Mouse (Mus musculus) CH12.LX (cell line): ENCODE data around the gene Pitx2. TPM values are rescaled to one million over a fixed set of nuclear protein-coding genes. Genes with fewer than 3 reads are reported as not detected.

ENCODE experiments used
- DNase-seq: peaks from one replicate; pipeline ENCODE4 v3.0.0-alpha.2; 2013; ENCODE audit errors: extremely low read depth
- H3K27ac ChIP-seq: 2 replicates; pipeline ENCODE4 v1.5.1; 2012; ENCODE audit warnings: low read depth, mild to moderate bottlenecking, control low read depth, moderate library complexity; ENCODE audit not compliant: insufficient read depth
- H3K27me3 ChIP-seq: replicated peaks from 2 replicates; pipeline ENCODE3; 2012; ENCODE audit warnings: inconsistent platforms
- H3K36me3 ChIP-seq, 2 experiments: replicated peaks in 1 of 2; 2 replicates each; pipeline versions ENCODE3 to v1.6.1; 2012; ENCODE audit warnings: inconsistent platforms in 1 of 2, low read length in 1 of 2, mild to moderate bottlenecking in 1 of 2, mixed read lengths in 1 of 2, moderate library complexity in 1 of 2; ENCODE audit not compliant: control insufficient read depth in 1 of 2, insufficient read depth in 1 of 2
- H3K4me1 ChIP-seq, 2 experiments: 2 replicates each; pipeline ENCODE4 v1.6.1; 2012; ENCODE audit warnings: inconsistent platforms in 1 of 2, moderate library complexity in 1 of 2; ENCODE audit not compliant: insufficient read depth in 2 of 2, control insufficient read depth in 1 of 2
- H3K4me2 ChIP-seq: 2 replicates; pipeline ENCODE4 v1.6.1; 2012; ENCODE audit warnings: low read depth, mild to moderate bottlenecking, control low read depth; ENCODE audit not compliant: poor library complexity, insufficient read depth, severe bottlenecking
- H3K4me3 ChIP-seq, 3 experiments: fragments of 150-350 bp in 1 of 3; sonication (generic) in 1 of 3; replicated peaks in 1 of 3; 2 replicates each; pipeline versions ENCODE3 to v1.5.1; 2011 to 2012; ENCODE audit warnings: low read depth in 2 of 3, low read length in 2 of 3, mild to moderate bottlenecking in 2 of 3, moderate library complexity in 2 of 3, control low read depth in 1 of 3, improper control_type of control experiment in 1 of 3, inconsistent platforms in 1 of 3, mixed read lengths in 1 of 3; ENCODE audit not compliant: poor library complexity in 1 of 3
- H3K79me2 ChIP-seq: replicated peaks from 2 replicates; pipeline ENCODE4 v1.6.1; 2012; ENCODE audit warnings: mild to moderate bottlenecking, moderate library complexity; ENCODE audit not compliant: control insufficient read depth, poor library complexity, insufficient read depth, severe bottlenecking; ENCODE audit errors: extremely low read depth
- H3K9ac ChIP-seq: 2 replicates; pipeline ENCODE4 v1.6.1; 2012; ENCODE audit warnings: low read depth, mild to moderate bottlenecking, control low read depth, moderate library complexity; ENCODE audit not compliant: insufficient read depth
- H3K9me3 ChIP-seq: replicated peaks from 2 replicates; pipeline ENCODE3; 2012; ENCODE audit warnings: low read length, inconsistent platforms, mixed read lengths
- CHD1 ChIP-seq: IDR thresholded peaks from 2 replicates; pipeline ENCODE4 v1.6.1; 2012; ENCODE audit warnings: low read depth, low read length, improper control_type of control experiment, inconsistent platforms
- CHD2 ChIP-seq: IDR thresholded peaks from 2 replicates; pipeline ENCODE4 v1.6.1; 2011; ENCODE audit warnings: low read length, improper control_type of control experiment
- CTCF ChIP-seq, 2 experiments: IDR thresholded peaks in 1 of 2; conservative IDR thresholded peaks in 1 of 2; 2 replicates each; pipeline ENCODE4 v1.5.1; 2011 to 2012; ENCODE audit warnings: low read depth in 2 of 2, low read length in 2 of 2, improper control_type of control experiment in 1 of 2, inconsistent platforms in 1 of 2, mild to moderate bottlenecking in 1 of 2, moderate library complexity in 1 of 2
- ELF1 ChIP-seq: IDR thresholded peaks from 2 replicates; pipeline ENCODE4 v1.6.1; 2014; ENCODE audit warnings: low read depth, mild to moderate bottlenecking, inconsistent platforms, low read length, improper control_type of control experiment
- ETS1 ChIP-seq: conservative IDR thresholded peaks from 2 replicates; pipeline ENCODE4 v1.6.1; 2012; ENCODE audit warnings: low read depth, mild to moderate bottlenecking, inconsistent platforms, low read length, improper control_type of control experiment, moderate library complexity
- GABPA ChIP-seq: IDR thresholded peaks from 2 replicates; pipeline ENCODE4 v1.6.1; 2012; ENCODE audit warnings: low read depth, low read length, improper control_type of control experiment, inconsistent platforms; ENCODE audit not compliant: insufficient replicate concordance
- HCFC1 ChIP-seq: IDR thresholded peaks from 2 replicates; pipeline ENCODE4 v1.6.1; 2012; ENCODE audit warnings: low read depth, mild to moderate bottlenecking, inconsistent platforms, low read length, improper control_type of control experiment
- IRF4 ChIP-seq: IDR thresholded peaks from 2 replicates; pipeline ENCODE4 v1.6.1; 2014; ENCODE audit warnings: low read depth, mild to moderate bottlenecking, inconsistent platforms, low read length, improper control_type of control experiment
- KAT2A ChIP-seq: IDR thresholded peaks from 2 replicates; pipeline ENCODE4 v1.6.1; 2012; ENCODE audit warnings: low read length, improper control_type of control experiment, inconsistent platforms; ENCODE audit not compliant: insufficient replicate concordance
- MAFK ChIP-seq: IDR thresholded peaks from 2 replicates; pipeline ENCODE4 v1.6.1; 2011; ENCODE audit warnings: low read length, improper control_type of control experiment; ENCODE audit not compliant: insufficient replicate concordance
- MAX ChIP-seq: IDR thresholded peaks from 2 replicates; pipeline ENCODE4 v1.6.1; 2011; ENCODE audit warnings: low read length, improper control_type of control experiment
- MAZ ChIP-seq: IDR thresholded peaks from 2 replicates; pipeline ENCODE4 v1.6.1; 2012; ENCODE audit warnings: low read depth, mild to moderate bottlenecking, inconsistent platforms, low read length, improper control_type of control experiment, moderate library complexity
- MEF2A ChIP-seq: IDR thresholded peaks from 2 replicates; pipeline ENCODE4 v1.6.1; 2014; ENCODE audit warnings: low read depth, mild to moderate bottlenecking, inconsistent platforms, low read length, improper control_type of control experiment, borderline replicate concordance
- MXI1 ChIP-seq: IDR thresholded peaks from 2 replicates; pipeline ENCODE4 v1.6.1; 2011; ENCODE audit warnings: mild to moderate bottlenecking, low read depth, low read length, improper control_type of control experiment
- MYC ChIP-seq: IDR thresholded peaks from 2 replicates; pipeline ENCODE4 v1.6.1; 2011; ENCODE audit warnings: low read depth, mild to moderate bottlenecking, improper control_type of control experiment, low read length
- NELFE ChIP-seq: IDR thresholded peaks from 2 replicates; pipeline ENCODE4 v1.6.1; 2011; ENCODE audit warnings: low read depth, low read length, improper control_type of control experiment
- NRF1 ChIP-seq: IDR thresholded peaks from 2 replicates; pipeline ENCODE4 v1.6.1; 2014; ENCODE audit warnings: low read depth, mild to moderate bottlenecking, inconsistent platforms, low read length, improper control_type of control experiment, moderate library complexity
- PAX5 ChIP-seq: IDR thresholded peaks from 2 replicates; pipeline ENCODE4 v1.6.1; 2012; ENCODE audit warnings: low read length, inconsistent platforms, mixed read lengths
- POLR2AphosphoS2 ChIP-seq: IDR thresholded peaks from 2 replicates; pipeline ENCODE4 v1.6.1; 2011; ENCODE audit warnings: low read depth, low read length, improper control_type of control experiment
- RAD21 ChIP-seq: IDR thresholded peaks from 2 replicates; pipeline ENCODE4 v1.6.1; 2011; ENCODE audit warnings: low read depth, mild to moderate bottlenecking, low read length, improper control_type of control experiment, moderate library complexity
- RCOR1 ChIP-seq: conservative IDR thresholded peaks from 2 replicates; pipeline ENCODE4 v1.6.1; 2012; ENCODE audit warnings: low read depth, mild to moderate bottlenecking, inconsistent platforms, low read length, improper control_type of control experiment
- SIN3A ChIP-seq: IDR thresholded peaks from 2 replicates; pipeline ENCODE4 v1.6.1; 2012; ENCODE audit warnings: low read length, improper control_type of control experiment, inconsistent platforms
- SMC3 ChIP-seq: IDR thresholded peaks from 2 replicates; pipeline ENCODE4 v1.6.1; 2011; ENCODE audit warnings: low read depth, low read length, improper control_type of control experiment
- TBP ChIP-seq: conservative IDR thresholded peaks from 2 replicates; pipeline ENCODE4 v1.6.1; 2011; ENCODE audit warnings: low read depth, low read length, improper control_type of control experiment
- TCF12 ChIP-seq: IDR thresholded peaks from 2 replicates; pipeline ENCODE4 v1.6.1; 2014; ENCODE audit warnings: low read depth, mild to moderate bottlenecking, inconsistent platforms, low read length, improper control_type of control experiment
- UBTF ChIP-seq: IDR thresholded peaks from 2 replicates; pipeline ENCODE4 v1.6.1; 2012; ENCODE audit warnings: low read depth, mild to moderate bottlenecking, inconsistent platforms, low read length, improper control_type of control experiment, moderate library complexity
- USF1 ChIP-seq: IDR thresholded peaks from 2 replicates; pipeline ENCODE4 v1.6.1; 2014; ENCODE audit warnings: low read depth, mild to moderate bottlenecking, inconsistent platforms, low read length, improper control_type of control experiment
- USF2 ChIP-seq: conservative IDR thresholded peaks from 2 replicates; pipeline ENCODE4 v1.6.1; 2011; ENCODE audit warnings: low read depth, low read length, improper control_type of control experiment
- ZC3H11A ChIP-seq: IDR thresholded peaks from 2 replicates; pipeline ENCODE4 v1.6.1; 2012; ENCODE audit warnings: low read depth, mild to moderate bottlenecking, inconsistent platforms, low read length, improper control_type of control experiment
- ZKSCAN1 ChIP-seq: IDR thresholded peaks from 2 replicates; pipeline ENCODE4 v1.6.1; 2012; ENCODE audit warnings: low read depth, inconsistent platforms, low read length, improper control_type of control experiment, borderline replicate concordance
- dilution Hi-C: fragments of 300-500 bp; cut with MboI; formaldehyde crosslinking; loops from 2 replicates; pipeline ENCODE4 v1.14.3; 2020; ENCODE audit warnings: low sequenced_read_pairs; ENCODE audit not compliant: extremely low pct_unique_long_range_greater_than_20kb, extremely low pct_ligation_motif_present
- in situ Hi-C: fragments of 300-500 bp; cut with MboI; formaldehyde crosslinking; loops from 3 replicates; pipeline ENCODE4 v1.14.3; 2019; ENCODE audit warnings: low sequenced_read_pairs, low pct_ligation_motif_present, low pct_unique_long_range_greater_than_20kb, mixed read lengths
- polyA plus RNA-seq: library from polyadenylated mRNA; unstranded; fragments of >175 nt; gene quantifications from 2 replicates; pipeline ENCODE4 v1.2.1, GENCODE M21; 2012; ENCODE audit warnings: low read depth; ENCODE audit not compliant: insufficient read length
- total RNA-seq, 2 experiments: library from RNA; depleted of rRNA; stranded (reverse); fragments of 300-350 nt in 1 of 2; fragments of >200 nt in 1 of 2; gene quantifications; 2 replicates each; pipeline ENCODE4 v1.2.3; 2012 to 2014

Pitx2 gene
- total and polyA plus RNA-seq, 3 experiments, result not detected

DNA sequence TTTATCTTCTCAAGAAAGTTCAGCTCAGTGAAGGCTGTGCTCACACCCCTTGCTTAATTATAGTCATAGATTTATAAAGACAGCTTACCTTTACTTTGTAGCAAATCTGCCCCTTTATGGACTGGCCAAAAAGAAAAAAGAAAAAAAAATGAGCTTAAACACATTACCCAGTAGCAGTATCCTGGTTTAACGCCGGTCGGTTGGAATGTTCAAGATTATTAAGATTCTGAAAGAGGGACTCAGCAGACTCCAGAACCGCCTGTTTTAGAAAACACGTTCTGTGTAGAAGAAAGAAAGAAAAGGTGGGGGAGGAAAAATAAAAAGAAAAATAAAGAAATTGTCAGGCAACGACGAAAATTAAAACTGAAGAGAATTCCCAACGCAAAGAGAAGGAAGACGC lies 16.8 kb downstream of the Pitx2 start:
- Histone ChIP-seq H3K4me1 (no peaks in the 10 kb centered on the region), H3K79me2 (no peaks in the 10 kb centered on the region), H3K4me3 (no peak overlapping the region), H3K9me3 (peaks cover 65% of the 10 kb centered on the region), H3K4me2 (no peak overlapping the region), H3K27ac (no peak overlapping the region), H3K27me3 (no peaks in the 10 kb centered on the region), H3K9ac (no peak overlapping the region), H3K36me3 (no peaks in the 10 kb centered on the region)
- dilution Hi-C loops, result no loop called here
- TF ChIP-seq SIN3A, result no peak
- no peak for TF ChIP-seq MXI1
- TF ChIP-seq HCFC1, result no peak
- no peak for TF ChIP-seq GABPA
- TF ChIP-seq USF1, result no peak
- no peak for TF ChIP-seq ZC3H11A
- no peak for TF ChIP-seq NELFE
- TF ChIP-seq CHD1, result no peak
- no peak for TF ChIP-seq MAX
- TF ChIP-seq IRF4, result no peak
- no peak for TF ChIP-seq ETS1
- TF ChIP-seq UBTF, result no peak
- no peak for TF ChIP-seq ZKSCAN1
- no peak for TF ChIP-seq RCOR1
- TF ChIP-seq PAX5, result no peak
- no peak for TF ChIP-seq KAT2A
- in situ Hi-C loops, result no loop called here
- no peak for DNase-seq

DNA sequence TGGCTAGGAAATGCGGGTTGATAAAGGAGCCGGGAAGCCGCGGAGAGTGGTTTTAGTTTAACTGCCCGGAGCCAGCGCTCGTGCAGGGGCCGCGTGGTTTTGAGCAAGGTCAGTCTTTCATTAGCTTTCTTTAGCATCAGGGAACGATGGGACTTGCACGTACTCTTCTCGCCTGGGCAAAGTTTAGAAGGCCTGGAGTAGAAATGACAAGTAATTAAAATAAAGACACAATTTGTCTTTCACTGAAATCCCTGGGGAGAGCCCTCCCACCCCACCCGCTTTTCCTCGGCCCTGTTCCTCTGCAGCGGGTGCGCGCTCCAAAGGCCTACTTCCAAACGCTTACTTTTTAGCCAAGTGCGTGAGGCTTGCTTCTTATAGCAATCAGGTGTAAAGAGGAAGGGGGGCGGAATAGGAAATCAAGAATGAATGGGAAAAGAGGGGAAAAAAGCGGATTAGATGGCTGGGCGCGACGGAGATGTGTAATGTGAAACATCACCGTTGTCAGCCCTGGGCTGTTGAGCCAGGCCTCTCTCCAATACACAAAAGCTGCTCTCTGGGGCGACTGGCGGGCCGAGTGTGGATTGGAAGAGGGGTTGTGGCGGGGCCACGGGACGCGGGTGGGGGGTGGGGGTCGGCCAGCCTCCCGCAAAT lies 17.4 kb downstream of the Pitx2 start:
- no peaks in the 10 kb centered on the region for H3K79me2 ChIP-seq
- H3K4me2 ChIP-seq, result no peak overlapping the region
- peaks cover 67% of the 10 kb centered on the region for H3K9me3 ChIP-seq
- H3K27me3 ChIP-seq, result no peaks in the 10 kb centered on the region
- no peaks in the 10 kb centered on the region for H3K4me1 ChIP-seq
- DNase-seq, result no peak
- H3K4me3 ChIP-seq, result no peak overlapping the region
- dilution Hi-C loops, result no loop called here
- H3K27ac ChIP-seq, result no peak overlapping the region
- TF ChIP-seq TBP, result no peak
- no peak for TF ChIP-seq MAZ
- no peak for TF ChIP-seq MEF2A
- TF ChIP-seq ZC3H11A, result no peak
- TF ChIP-seq USF1, result no peak
- TF ChIP-seq MAFK, result no peak
- no peak for TF ChIP-seq RAD21
- TF ChIP-seq NRF1, result no peak
- TF ChIP-seq PAX5, result no peak
- no peak for TF ChIP-seq POLR2AphosphoS2
- no peak for TF ChIP-seq GABPA
- no peak for TF ChIP-seq RCOR1
- no peak for TF ChIP-seq USF2
- no peak for TF ChIP-seq CHD1
- TF ChIP-seq SMC3, result no peak
- TF ChIP-seq CTCF (conservative IDR thresholded peaks at IDR 0.05 in 1 of 2, IDR thresholded peaks at IDR 0.05 in 1 of 2; ENCODE audit: low read depth in 2 of 2, low read length in 2 of 2), result no peak
- TF ChIP-seq CHD2, result no peak
- no peak for TF ChIP-seq TCF12
- TF ChIP-seq MYC, result no peak
- TF ChIP-seq ELF1, result no peak
- TF ChIP-seq, all 38 proteins: peak for 0
- no peaks in the 10 kb centered on the region for H3K36me3 ChIP-seq
- in situ Hi-C loops, result no loop called here
- no peak overlapping the region for H3K9ac ChIP-seq
